Mouse (Mus musculus): Measurements from ENCODE around the gene Hscb. TPM values are rescaled to one million over a fixed set of nuclear protein-coding genes. Genes with fewer than 3 reads are reported as not detected.
A peak's percentile ranks its signal among the peaks of the same experiment; 100 is the strongest.
"Not testable (repeated sequence)": the region's sequence is repeated elsewhere in the genome, so short reads cannot be mapped to it uniquely, and the experiment has no call there.

The Hscb gene
- 30.7 and 33.3 TPM in 2 replicates for polyA plus RNA-seq (2012; rRNA removed)

DNA sequence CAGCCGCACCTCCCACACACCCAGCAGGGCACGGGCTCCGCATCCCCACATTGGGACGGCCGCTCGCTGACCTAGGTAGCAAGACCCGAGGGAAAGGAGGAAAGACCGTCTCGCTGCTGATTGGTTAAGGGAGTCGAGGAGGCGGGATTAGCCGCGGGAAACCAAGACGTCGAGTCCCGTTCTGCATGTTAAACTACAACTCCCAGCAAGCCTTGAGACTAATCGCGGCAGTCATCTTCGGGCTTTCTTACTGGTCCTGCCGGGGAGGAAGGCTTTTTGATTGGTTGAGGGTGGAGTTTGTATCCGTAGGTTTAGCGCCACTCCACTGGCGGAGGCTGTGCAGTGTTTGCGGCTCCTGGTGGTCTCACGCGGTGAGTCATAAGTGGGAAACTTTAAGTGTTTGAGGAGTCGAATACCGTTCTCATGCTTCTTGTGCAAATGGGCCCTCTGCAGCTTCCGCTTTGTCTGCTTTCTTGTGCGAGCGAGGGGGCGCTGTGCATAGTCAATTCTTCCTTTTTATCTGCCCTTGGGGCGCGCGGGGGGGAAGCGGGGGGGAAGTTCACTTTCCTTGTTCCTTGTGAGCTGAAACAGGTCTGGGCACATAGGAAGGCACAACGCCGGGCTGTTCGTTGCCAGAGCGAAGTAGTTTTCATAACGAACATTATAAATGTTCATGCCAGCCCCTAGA lies at the start of gene Hscb, which contains the start of gene Chek2:
Gene Hscb (minus strand): TSS at position 100 of the 688 bp plus-strand sequence.
Gene Chek2 (plus strand): TSS at position 302 of the 688 bp plus-strand sequence.
- DNase-seq (ENCODE audit: low spot score), result peak; percentile 88

- DNase-seq (ENCODE audit: low spot score), result no peak
Measured at GRCm38 (mm10) chr5:110888596-110888995, 49.0 kb upstream of the Hscb start.

GRCm38 (mm10) chr5:110879584-110880374 lies 40.2 kb upstream of the Hscb start, which contains the start of gene Ttc28:
Gene Ttc28, plus strand, starts transcription at chr5:110879803.
- peak; percentile 76 for DNase-seq (ENCODE audit: low spot score)

DNA sequence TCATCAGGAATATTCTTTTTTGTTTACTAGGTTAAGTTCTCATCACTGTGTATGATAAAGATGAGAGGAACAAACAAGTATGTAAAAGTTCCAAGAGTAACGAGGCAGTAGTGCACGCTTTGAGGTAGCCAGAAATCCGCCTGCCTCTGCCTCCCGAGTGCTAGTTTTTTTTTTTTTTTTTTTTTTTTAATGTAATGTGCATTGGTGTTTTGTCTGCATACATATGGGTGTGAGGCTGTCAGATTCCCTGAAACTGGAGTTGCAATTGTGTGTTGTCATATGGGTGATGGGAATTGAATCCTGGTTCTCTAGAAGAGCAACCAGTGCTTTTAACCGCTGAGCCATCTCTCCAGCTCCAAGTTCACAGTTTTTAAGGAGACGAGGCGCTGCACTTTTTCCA lies 39.5 kb upstream of the Hscb start:
- DNase-seq (ENCODE audit: low spot score), result no peak

DNA sequence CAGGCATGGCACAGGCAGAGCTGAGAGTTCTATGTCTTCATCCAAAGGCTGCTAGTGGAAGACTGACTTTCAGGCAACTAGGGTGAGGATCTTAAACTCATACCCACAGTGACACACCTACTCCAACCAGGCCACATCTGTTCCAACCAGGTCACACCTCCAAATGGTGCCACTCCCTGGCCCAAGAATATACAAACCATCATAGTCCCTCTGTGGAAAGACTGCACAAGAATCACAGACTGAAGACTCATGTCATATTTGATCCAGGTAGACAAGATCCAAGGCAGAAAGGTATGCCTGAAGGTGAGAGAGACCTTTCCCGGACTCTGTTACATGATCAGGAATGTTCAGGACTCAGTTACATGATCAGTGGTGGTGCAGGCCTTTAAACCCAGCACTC lies 38.9 kb upstream of the Hscb start:
- not testable (repeated sequence) for DNase-seq (ENCODE audit: low spot score)

- DNase-seq (ENCODE audit: low spot score), result no peak
Measured at GRCm38 (mm10) chr5:110877666-110878505, 38.3 kb upstream of the Hscb start.

DNA sequence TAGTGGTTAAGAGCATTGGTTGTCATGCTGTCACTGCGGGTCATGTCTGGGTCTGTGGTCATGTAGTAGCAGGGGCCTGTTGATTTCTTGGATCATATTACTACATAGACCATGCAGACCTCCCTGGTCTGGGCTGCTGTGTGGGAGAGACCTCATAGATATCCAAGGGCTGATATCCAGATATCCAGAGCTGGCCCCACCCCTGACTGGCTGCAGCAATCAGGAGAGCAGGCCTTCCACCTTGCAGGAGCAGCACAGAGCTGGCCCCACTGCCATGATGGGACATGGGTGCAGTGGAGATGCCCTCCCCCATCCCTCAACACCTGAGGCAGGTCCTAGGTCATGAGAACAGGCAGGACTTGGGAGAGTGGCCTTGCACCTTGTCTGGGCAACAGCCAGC lies 35.7 kb upstream of the Hscb start:
- no peak for DNase-seq (ENCODE audit: low spot score)

DNA sequence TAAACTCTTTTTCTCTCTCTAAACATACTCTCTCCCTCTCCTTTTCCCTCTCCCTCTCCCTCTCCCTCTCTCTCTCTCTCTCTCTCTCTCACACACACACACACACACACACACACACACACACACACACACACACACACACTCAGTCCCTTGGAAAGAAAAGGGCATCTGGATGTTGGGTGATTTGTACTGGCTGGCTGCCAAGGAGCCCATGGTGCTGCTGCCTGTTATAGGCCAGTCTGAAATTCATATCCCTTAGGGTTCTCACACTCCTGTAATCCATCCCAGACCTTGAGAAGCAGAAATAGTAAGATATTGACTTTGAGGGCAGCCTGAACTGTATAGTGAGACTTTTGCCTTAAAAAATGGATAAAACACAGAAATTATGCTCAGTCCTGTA lies 35.1 kb upstream of the Hscb start:
- no peak for DNase-seq (ENCODE audit: low spot score)

- no peak for DNase-seq (ENCODE audit: low spot score)
Measured at GRCm38 (mm10) chr5:110873160-110873559, 33.6 kb upstream of the Hscb start.

- no peak for DNase-seq (ENCODE audit: low spot score)
Measured at GRCm38 (mm10) chr5:110869242-110869669, 29.7 kb upstream of the Hscb start.

- DNase-seq (ENCODE audit: low spot score), result no peak
Measured at GRCm38 (mm10) chr5:110868460-110868859, 28.9 kb upstream of the Hscb start.

DNA sequence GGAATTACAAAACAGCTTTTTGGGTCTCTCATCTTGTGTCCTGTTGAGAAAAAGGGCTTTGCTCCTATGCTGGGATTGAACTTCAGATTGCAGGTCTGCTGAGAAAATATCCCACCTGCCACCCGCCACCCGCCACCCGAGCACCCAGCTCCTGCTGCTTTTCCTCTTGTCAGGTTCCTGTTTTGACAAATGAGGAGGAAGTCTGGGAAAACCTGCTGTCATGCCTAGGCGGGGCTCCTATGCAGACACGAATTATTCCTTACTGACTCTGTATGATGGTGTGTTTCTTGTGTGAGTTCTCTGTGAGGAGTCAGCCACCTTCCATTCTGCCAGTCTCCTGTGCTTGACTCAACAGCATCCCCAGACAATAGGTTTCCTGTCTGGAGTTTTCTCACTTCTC lies 20.9 kb upstream of the Hscb start:
- DNase-seq (ENCODE audit: low spot score), result no peak

DNA sequence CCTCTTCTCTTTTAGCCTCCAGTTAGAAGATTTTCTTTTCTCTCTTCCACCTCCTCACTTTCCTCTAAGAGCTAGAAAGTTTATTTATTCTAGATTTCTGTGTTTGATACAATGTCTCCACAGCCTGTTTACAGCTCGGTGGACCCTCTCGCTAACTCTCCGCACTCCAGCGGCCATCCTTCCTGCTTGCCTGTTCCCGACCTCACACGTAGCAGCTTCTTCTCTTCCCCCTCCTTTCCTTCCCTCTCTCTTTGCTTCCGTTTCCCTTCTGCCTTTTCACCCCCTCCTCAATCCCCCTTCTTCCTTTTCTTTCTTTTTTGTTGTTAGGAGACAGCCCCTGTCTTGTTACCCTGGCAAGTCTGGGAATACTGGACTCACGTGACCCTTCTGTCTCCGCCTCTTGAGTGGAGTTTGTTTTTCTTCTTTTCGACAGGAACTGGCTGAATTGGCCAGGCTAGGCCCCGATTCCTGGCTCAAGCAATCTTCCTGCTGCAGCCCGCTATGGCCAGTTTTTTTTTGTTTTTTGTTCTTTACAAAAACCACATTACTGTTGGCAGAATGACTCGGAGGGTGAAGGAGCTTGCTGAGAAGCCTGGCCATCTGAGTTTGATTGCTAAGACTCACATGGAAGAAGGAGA lies 19.6 kb upstream of the Hscb start:
- no peak for DNase-seq (ENCODE audit: low spot score)

GRCm38 (mm10) chr5:110857091-110857490 lies 17.5 kb upstream of the Hscb start:
- DNase-seq (ENCODE audit: low spot score), result no peak

- no peak for DNase-seq (ENCODE audit: low spot score)
Measured at GRCm38 (mm10) chr5:110852990-110853389, 13.4 kb upstream of the Hscb start.

- no peak for DNase-seq (ENCODE audit: low spot score)
Measured at GRCm38 (mm10) chr5:110841046-110841862, 1.7 kb upstream of the Hscb start.

DNA sequence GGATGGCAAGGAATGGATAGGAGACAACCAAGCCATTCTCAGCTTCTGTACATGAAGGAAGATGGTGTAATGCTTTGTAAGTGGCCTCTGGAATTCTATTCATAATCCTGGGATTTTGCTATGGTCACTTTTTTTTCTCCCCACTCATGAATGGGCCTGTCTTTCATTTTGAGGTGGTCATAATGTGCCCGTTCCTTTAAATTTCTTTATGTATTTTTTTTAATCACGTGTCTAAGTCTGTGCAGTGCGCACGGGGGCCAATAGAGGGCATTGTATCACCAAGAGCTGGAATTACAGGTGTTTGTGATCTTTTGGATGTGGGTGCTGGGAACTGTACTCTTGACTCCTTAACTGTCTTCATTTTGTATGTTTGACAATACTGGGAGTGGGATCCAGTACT lies 888 bp upstream of the Hscb start:
- DNase-seq (ENCODE audit: low spot score), result no peak

DNA sequence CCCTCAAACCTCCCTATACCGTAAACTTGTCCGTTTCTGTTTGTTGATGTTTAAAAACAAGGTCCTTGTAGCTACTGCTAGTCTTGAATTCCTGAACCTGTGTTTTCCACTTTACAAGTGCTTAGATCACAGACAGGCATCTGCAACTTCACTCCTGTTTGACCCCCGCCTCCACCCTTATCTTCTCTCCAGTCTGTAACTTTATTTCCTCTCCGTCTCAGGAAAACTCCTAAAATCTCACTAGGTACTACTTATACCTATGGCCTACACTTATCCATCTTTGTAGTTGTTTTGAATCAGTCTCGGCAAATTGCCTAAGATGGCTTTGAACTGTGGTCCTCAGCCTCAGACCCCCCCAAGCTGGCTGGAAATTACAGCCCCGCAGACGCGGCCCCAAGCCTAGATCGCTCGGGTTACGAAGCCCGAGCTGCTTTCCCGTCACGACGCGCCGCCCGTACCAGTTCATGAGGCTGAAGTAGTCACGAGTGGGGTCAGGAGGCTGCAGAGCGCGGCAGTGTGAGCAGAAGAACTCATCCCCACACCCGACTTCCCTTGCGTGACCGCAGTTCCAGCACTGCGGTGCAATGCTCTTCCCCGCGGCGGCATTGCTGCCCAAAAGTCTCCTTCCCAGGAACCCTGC lies 419 bp downstream of the Hscb start:
- DNase-seq (ENCODE audit: low spot score), result no peak

DNA sequence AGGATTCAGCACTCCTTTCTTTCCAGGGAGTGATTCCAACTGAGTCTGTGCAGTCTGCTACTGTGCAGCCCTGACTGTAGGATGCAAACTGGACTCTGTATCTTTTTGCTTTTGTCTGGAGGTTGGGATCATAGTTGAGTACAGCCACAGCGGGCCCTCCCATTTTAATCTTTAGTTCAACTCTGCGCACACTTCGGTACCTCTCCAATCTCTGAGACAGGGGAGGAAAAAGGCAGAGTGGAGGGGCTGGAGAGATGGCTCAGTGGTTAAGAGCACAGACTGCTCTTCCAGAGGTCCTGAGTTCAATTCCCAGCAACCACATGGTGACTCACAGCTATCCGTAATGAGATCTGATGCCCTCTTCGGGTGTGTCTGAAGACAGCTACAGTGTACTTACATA lies 1.6 kb downstream of the Hscb start:
- DNase-seq (ENCODE audit: low spot score), result not testable (repeated sequence)

DNA sequence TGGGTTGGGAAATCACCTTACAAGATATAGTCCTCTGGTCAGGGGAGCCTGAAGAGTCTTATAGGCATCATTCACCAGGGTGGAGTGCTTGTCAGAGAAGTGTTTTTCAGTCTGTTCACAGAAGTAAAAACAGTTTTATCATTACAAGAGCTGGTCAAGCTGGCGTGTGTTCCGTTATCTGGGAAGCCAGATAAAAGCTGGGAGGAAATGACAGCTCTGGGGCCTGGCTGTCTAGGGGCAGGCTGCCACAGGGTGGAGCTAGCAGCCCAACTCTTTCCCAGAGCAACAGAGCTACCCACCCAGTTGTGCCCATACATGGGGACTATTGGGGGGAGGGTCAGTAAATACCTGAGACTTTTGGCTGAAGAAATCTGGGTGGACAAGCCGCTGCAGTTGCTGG lies 3.6 kb downstream of the Hscb start:
- no peak for DNase-seq (ENCODE audit: low spot score)

Measured in urinary bladder, adult 2 months (tissue).